ENCODE assay signal across 10 mouse cellular contexts in the genomic region with DNA sequence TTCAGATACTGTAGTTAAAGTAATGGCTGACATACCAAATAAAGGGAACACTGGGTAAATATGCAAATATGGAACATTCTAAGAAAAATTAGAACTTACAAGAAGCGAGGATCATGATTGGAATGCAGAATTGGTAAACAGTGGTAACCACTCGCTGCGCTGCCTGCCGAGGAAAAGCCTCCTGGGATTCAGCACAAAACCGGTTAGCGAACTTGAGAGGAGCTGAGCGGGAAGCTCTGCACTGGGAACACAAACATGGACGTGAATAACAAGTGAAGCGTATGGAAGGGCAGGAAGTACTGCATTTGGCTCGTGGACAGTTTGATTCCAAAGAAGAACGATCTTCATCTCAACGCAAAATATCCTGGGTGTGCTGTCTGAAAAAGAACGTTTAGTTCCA.
DNase-seq lines count a peak whose midpoint lies in the region; ATAC-seq and TF ChIP-seq lines count a peak whose summit lies in the region.
"Had no signal": no experiment of that assay in that cellular context is flagged by ENCODE, and none has a peak within 500 bp of the region (broad histone marks: within the 10 kb centered on the region; RNA-seq: fewer than 3 reads in every experiment).

No protein-coding gene starts in this region.

- H3K27ac ChIP-seq in heart, embryonic 10.5 days = peak overlapping the region; percentile 47; the same call in 1 of the 2 replicates
- no peak overlapping the region for H3K27ac ChIP-seq in lung, embryonic 15.5 days
- H3K27ac ChIP-seq in embryonic facial prominence, embryonic 13.5 days = no peak overlapping the region
- H3K27ac ChIP-seq in midbrain, postnatal 0 days (ENCODE audit: low read depth, low read length) = no peak overlapping the region

- H3K36me3 ChIP-seq in heart, embryonic 10.5 days = no peaks in the 10 kb centered on the region
- no peaks in the 10 kb centered on the region for H3K36me3 ChIP-seq in lung, embryonic 15.5 days
- H3K36me3 ChIP-seq in embryonic facial prominence, embryonic 13.5 days = no peaks in the 10 kb centered on the region
- H3K36me3 ChIP-seq in midbrain, postnatal 0 days (ENCODE audit: insufficient read depth, low read length) = no peaks in the 10 kb centered on the region

- H3K4me2 ChIP-seq in lung, embryonic 15.5 days = peak overlapping the region; percentile 35; the same call in 1 of the 2 replicates
- peak overlapping the region; percentile 50 for H3K4me2 ChIP-seq in embryonic facial prominence, embryonic 13.5 days
- peak overlapping the region; percentile 18; the same call in 1 of the 2 replicates for H3K4me2 ChIP-seq in midbrain, postnatal 0 days (ENCODE audit: low read depth, low read length, poor library complexity, severe bottlenecking)

- 45% methylated on average over 13 of the region's 13 CpGs for WGBS in heart, embryonic 10.5 days
- 24% methylated on average over 13 of the region's 13 CpGs for WGBS in lung, embryonic 15.5 days
- 19% methylated on average over 13 of the region's 13 CpGs for WGBS in lung, adult 2 months
- 25% methylated on average over 13 of the region's 13 CpGs for WGBS in embryonic facial prominence, embryonic 13.5 days
- WGBS in midbrain, postnatal 0 days = 31% methylated on average over 13 of the region's 13 CpGs

- no peak for ATAC-seq in lung, embryonic 15.5 days (ENCODE audit: borderline replicate concordance, extremely low read depth, low FRiP score, low TSS enrichment)
- ATAC-seq in embryonic facial prominence, embryonic 13.5 days (ENCODE audit: insufficient number of reproducible peaks, insufficient read depth, low FRiP score, low TSS enrichment, low read depth) = no peak
- ATAC-seq in midbrain, postnatal 0 days (ENCODE audit: low FRiP score) = no peak

- H3K4me3 ChIP-seq in heart, embryonic 10.5 days = no peak overlapping the region
- H3K4me3 ChIP-seq in lung, embryonic 15.5 days = no peak overlapping the region; the same call in 1 of the 2 replicates
- no peak overlapping the region for H3K4me3 ChIP-seq in lung, adult 2 months (replicated peaks; ENCODE audit: extremely low read depth, low read depth, low read length)
- H3K4me3 ChIP-seq in embryonic facial prominence, embryonic 13.5 days = peak overlapping the region; percentile 27
- H3K4me3 ChIP-seq in midbrain, postnatal 0 days (ENCODE audit: low read depth, low read length) = 0 out of 2 replicates have a peak overlapping the region, but pooled peaks have one; percentile 8

- TF ChIP-seq POLR2A in lung, adult 2 months (IDR thresholded peaks at IDR 0.05; ENCODE audit: borderline replicate concordance, extremely low read depth, low read depth, low read length) = no peak

- H3K9ac ChIP-seq in lung, embryonic 15.5 days = no peak overlapping the region
- no peak overlapping the region for H3K9ac ChIP-seq in embryonic facial prominence, embryonic 13.5 days
- H3K9ac ChIP-seq in midbrain, postnatal 0 days (replicated peaks; ENCODE audit: low read length, poor library complexity, severe bottlenecking) = no peak overlapping the region

- DNase-seq in heart, embryonic 10.5 days (ENCODE audit: low spot score) = no peak
- no peak for DNase-seq in heart, adult 18-20 months
- DNase-seq in lung, adult 2 months = no peak
- no peak for DNase-seq in midbrain, postnatal 0 days (ENCODE audit: low spot score)
- no peak for DNase-seq in gastrocnemius, adult 18-20 months (ENCODE audit: low spot score)
- no peak for DNase-seq in urinary bladder, postnatal 14 days (ENCODE audit: low spot score)
- DNase-seq: gastrocnemius, postnatal 14 days; kidney, postnatal 10 days had no signal

- H3K9me3 ChIP-seq in heart, embryonic 10.5 days = no peaks in the 10 kb centered on the region
- H3K9me3 ChIP-seq in lung, embryonic 15.5 days = no peaks in the 10 kb centered on the region
- no peaks in the 10 kb centered on the region for H3K9me3 ChIP-seq in embryonic facial prominence, embryonic 13.5 days
- no peaks in the 10 kb centered on the region for H3K9me3 ChIP-seq in midbrain, postnatal 0 days (ENCODE audit: low read length)

- H3K27me3 ChIP-seq in heart, embryonic 10.5 days (ENCODE audit: insufficient read depth, poor library complexity, severe bottlenecking) = no peaks in the 10 kb centered on the region
- no peaks in the 10 kb centered on the region for H3K27me3 ChIP-seq in lung, embryonic 15.5 days
- peaks cover 11% of the 10 kb centered on the region for H3K27me3 ChIP-seq in embryonic facial prominence, embryonic 13.5 days
- no peaks in the 10 kb centered on the region for H3K27me3 ChIP-seq in midbrain, postnatal 0 days (ENCODE audit: insufficient read depth, low read length)

- no peaks in the 10 kb centered on the region for H3K4me1 ChIP-seq in heart, embryonic 10.5 days
- no peaks in the 10 kb centered on the region for H3K4me1 ChIP-seq in lung, embryonic 15.5 days
- H3K4me1 ChIP-seq in lung, adult 2 months (ENCODE audit: control insufficient read depth, insufficient read depth, low read length) = no peaks in the 10 kb centered on the region
- 0 out of 2 replicates have a peak, but pooled peaks cover 5% of the 10 kb centered on the region for H3K4me1 ChIP-seq in embryonic facial prominence, embryonic 13.5 days
- H3K4me1 ChIP-seq in midbrain, postnatal 0 days (ENCODE audit: insufficient read depth, low read length) = peaks cover 3% of the 10 kb centered on the region

- no peak for TF ChIP-seq CTCF in lung, adult 2 months (IDR thresholded peaks at IDR 0.05; ENCODE audit: insufficient read depth, low read length)
- TF ChIP-seq CTCF in midbrain, postnatal 0 days (IDR thresholded peaks at IDR 0.05) = no peak

Comparison
In these comparisons a context has a peak if more than half of its experiments do, and no peak if none do; other contexts are left out.
1. H3K4me3 ChIP-seq: peak in embryonic facial prominence, embryonic 13.5 days (single experiment) and midbrain, postnatal 0 days (single experiment); none in heart, embryonic 10.5 days (single experiment), lung, embryonic 15.5 days (single experiment) and lung, adult 2 months (single experiment).
2. Peak in every context shown above with its lines, with median percentiles within 50 percentile points of each other: H3K4me2 ChIP-seq.